Mouse (Mus musculus): ENCODE data around the gene Gnpnat1. TPM values are rescaled to one million over a fixed set of nuclear protein-coding genes. Genes with fewer than 3 reads are reported as not detected.

Gnpnat1 gene
- total RNA-seq, 1 experiment from 2014 or later = 29.3 TPM

DNA sequence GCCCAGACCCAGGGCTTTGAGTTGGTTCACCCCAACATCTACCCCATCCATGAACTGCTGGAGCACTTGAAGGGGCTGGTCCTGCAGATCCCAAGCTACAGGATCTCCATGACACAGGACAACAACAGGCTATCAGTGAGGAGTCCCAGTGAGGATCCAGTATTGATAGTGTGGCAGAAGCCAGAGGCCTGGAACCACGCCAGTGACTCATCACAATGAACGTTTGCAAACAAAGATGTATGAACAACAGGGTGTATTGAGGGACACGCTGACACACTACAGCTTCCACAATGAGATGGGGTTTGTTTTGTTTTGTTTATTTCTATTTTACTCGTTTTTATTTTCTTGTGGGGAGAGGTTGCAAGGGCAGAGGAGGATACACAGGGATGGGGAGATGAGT lies 17.7 kb upstream of the Gnpnat1 start:
- no peak for ATAC-seq (replicated peaks in 1 of 2; ENCODE audit: insufficient read depth in 1 of 2, low FRiP score in 2 of 2, low TSS enrichment in 1 of 2, low read depth in 1 of 2, poor library complexity in 2 of 2, severe bottlenecking in 2 of 2)

DNA sequence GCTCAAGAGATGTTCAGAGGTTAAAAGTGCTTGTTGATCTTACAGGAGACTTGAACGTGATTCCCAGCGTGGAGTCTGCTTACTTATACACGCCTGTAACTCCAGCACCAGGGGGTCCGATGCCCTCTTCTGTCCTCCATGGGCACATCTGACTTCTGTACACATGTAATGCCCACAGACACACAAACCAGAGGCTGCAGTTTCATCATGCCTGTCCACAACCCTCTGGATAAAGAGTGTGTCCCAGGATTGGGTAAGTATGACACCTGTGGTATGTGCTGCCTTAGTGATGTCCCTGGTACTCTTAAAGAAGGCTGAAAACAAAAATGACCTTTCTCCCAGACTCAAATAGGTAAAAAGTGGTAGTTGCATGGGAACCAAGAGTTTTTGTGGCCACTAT lies 14.6 kb upstream of the Gnpnat1 start:
- no peak for ATAC-seq (replicated peaks in 1 of 2; ENCODE audit: insufficient read depth in 1 of 2, low FRiP score in 2 of 2, low TSS enrichment in 1 of 2, low read depth in 1 of 2, poor library complexity in 2 of 2, severe bottlenecking in 2 of 2)

DNA sequence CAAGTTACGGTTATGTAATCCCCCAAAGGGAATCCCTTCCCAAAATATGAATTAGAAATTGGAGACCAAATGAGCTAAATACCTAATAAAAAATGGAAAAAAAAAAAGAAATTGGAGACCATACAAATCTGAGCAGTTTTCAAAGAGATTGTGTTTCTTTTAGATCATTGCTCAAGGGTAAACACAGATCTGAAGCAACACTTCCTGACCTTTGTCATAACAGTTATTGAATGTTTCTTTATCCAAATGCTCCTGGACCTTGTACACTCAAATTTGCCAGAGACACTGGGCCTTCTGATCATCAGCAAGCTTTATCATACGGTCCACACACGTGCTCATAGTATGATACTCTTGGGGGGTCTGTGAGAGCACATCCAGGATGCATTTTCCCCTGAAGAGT lies 13.8 kb upstream of the Gnpnat1 start:
- no peak for ATAC-seq (replicated peaks in 1 of 2; ENCODE audit: insufficient read depth in 1 of 2, low FRiP score in 2 of 2, low TSS enrichment in 1 of 2, low read depth in 1 of 2, poor library complexity in 2 of 2, severe bottlenecking in 2 of 2)

DNA sequence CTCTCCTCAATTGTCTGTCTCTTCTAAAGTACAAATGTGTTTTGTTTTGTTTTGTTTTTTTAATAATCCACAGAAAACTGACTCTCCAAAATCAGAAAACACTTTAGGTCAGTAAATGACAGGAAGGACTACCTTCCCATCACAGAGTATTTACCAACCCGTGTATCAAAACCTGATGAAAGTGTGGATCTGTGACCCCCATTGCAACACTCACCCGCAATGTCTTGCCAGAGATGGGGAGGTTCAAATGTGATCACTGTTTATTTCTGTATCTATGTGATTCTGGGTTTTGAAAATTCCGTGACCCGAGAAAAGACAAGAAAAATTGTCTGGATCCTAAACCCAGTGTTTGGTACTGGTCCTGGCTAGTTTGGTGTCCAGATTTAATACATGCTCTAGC lies 11.6 kb upstream of the Gnpnat1 start:
- ATAC-seq (replicated peaks in 1 of 2; ENCODE audit: insufficient read depth in 1 of 2, low FRiP score in 2 of 2, low TSS enrichment in 1 of 2, low read depth in 1 of 2, poor library complexity in 2 of 2, severe bottlenecking in 2 of 2) = no peak

DNA sequence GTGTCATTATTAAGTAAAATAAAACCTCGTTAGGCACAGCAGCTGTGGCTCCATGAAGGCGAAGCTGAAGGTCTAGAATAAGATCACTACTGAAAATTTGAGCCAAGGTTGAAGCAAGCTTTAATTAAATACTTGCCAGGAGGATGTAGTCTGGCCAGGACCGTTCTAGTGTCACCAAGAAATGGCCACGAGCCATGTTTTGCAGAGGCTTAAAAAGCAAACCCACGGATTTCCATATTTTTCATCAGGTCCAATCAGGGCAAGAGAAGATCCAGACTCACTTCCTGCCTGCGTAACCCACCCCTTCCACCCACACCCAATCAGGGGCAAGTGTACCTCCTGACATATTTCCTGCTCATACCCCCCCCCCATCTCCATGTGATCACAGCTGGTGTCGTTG lies 1.1 kb downstream of the Gnpnat1 start:
- no peak for ATAC-seq (replicated peaks in 1 of 2; ENCODE audit: insufficient read depth in 1 of 2, low FRiP score in 2 of 2, low TSS enrichment in 1 of 2, low read depth in 1 of 2, poor library complexity in 2 of 2, severe bottlenecking in 2 of 2)

DNA sequence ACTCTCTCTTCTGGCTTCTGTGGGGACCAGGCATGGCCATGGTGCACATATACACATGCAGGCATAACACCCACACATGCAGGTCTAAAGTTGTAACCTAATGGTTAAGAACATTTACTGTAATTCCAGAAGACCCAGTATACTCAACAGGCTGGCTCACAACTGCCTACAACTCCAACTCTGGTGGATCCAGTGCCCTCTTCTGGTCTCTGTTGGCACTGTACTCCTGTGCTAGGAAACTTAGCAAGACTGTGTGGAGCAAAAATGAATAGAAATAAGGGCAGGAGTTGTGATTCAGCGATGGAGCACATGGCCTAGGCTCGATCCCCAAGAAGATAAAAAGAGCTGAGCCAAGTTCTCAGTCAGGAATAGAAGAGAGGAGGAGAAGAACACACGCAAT lies 4.9 kb downstream of the Gnpnat1 start:
- peak; percentile 51 to 59; a peak in 2 of 4 replicates for ATAC-seq (replicated peaks in 1 of 2; ENCODE audit: insufficient read depth in 1 of 2, low FRiP score in 2 of 2, low TSS enrichment in 1 of 2, low read depth in 1 of 2, poor library complexity in 2 of 2, severe bottlenecking in 2 of 2)

DNA sequence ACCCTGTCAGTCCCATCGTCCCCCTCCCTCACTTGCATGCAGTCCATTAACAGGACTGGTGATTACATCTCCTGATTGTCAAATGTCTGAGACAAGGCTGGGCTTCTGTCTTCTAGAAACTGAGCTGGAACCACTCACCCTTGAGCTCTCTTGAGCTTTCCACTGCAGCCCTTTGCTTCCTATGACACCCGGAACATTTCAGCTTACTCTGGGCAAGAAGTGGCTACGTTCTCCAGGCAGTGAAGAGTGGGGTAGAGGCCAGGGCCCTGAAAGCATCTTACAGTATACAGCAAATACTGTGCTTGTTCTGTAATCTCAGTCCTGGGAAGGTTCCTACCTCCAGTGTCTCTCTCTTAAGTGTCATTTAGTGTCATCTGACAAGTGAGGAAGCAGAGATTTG lies 15.5 kb downstream of the Gnpnat1 start:
- ATAC-seq (replicated peaks in 1 of 2; ENCODE audit: insufficient read depth in 1 of 2, low FRiP score in 2 of 2, low TSS enrichment in 1 of 2, low read depth in 1 of 2, poor library complexity in 2 of 2, severe bottlenecking in 2 of 2) = peak; percentile 33 to 42; a peak in 3 of 4 replicates

DNA sequence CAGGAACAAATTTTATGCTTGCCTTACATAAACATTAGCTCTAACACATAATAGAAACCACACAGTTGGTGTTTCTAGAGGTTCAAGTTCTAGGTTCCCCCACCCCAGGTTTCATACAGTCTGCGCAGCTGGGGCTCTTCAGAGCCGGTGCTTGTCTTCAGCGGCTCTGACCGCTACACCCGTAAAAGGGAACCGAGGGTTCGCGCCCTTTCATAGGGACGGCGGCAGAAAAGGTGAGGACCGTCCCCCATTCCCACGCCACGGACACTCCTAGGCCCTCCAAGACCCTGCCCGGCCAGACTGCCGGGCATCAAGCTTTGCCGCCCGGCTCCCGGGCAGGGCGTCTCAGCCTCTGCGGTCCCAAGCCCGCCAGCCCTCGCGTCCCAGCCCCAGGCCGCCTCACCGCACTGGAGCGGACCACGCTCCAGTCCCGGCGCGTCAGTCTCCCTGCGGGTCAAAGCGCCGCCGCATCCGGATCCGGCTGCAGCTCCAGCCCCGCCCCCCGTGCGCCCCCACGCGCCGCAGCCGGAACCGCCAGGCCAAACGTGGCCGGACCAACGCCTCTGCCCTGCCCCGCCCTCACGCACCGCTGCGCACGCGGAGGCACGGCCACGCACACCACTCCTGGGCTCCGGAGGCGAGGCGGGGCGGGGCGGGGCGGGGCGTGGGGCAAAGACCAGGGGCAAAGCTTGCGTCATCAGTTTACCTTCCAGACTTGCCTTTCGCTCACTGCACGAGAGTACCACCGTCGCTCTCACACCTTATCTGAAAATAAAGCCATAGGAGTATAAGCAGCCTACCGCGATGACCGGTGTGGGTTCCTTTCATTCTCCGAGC lies 16.1 kb downstream of the Gnpnat1 start:
- ATAC-seq (replicated peaks in 1 of 2; ENCODE audit: insufficient read depth in 1 of 2, low FRiP score in 2 of 2, low TSS enrichment in 1 of 2, low read depth in 1 of 2, poor library complexity in 2 of 2, severe bottlenecking in 2 of 2) = peak; percentile 77 to 85

DNA sequence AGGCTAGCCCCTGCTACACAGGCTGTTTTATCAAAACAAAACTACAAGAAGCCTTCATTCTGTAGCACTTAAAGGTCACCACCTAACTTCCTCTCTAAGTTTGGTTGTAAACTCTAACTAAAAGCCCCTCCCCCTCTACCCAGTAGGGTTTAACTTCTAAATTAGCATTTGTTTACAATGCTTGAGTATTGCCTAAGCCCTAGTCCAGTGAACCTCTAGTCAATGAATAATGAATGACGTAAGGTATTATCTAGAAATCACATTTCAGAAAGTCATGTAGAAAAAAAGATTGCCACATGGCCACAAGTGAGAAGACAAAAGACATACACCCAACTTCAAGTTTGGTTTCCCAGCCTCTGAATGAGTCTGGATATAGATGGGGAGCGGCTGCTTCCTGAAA lies 17.2 kb downstream of the Gnpnat1 start:
- ATAC-seq (replicated peaks in 1 of 2; ENCODE audit: insufficient read depth in 1 of 2, low FRiP score in 2 of 2, low TSS enrichment in 1 of 2, low read depth in 1 of 2, poor library complexity in 2 of 2, severe bottlenecking in 2 of 2) = no peak

DNA sequence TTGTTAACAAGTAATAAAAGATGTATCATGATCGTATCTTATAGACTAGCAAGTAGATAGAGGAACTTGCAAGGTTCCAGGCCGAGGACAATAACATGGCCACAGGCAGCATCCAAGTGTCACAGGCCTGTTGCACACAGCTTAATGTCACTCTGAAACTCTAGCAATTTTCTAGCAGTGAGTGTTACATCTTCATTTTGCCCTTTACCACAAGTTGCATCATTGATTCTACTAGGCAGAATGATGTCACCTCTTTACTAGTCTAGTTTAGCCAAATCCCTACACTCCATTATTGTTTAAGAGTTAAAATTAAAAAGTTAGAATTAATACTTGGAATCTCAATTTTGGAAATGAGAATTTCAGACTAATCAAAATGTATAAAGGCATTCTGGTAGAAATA lies 19.1 kb downstream of the Gnpnat1 start:
- ATAC-seq (replicated peaks in 1 of 2; ENCODE audit: insufficient read depth in 1 of 2, low FRiP score in 2 of 2, low TSS enrichment in 1 of 2, low read depth in 1 of 2, poor library complexity in 2 of 2, severe bottlenecking in 2 of 2) = no peak

DNA sequence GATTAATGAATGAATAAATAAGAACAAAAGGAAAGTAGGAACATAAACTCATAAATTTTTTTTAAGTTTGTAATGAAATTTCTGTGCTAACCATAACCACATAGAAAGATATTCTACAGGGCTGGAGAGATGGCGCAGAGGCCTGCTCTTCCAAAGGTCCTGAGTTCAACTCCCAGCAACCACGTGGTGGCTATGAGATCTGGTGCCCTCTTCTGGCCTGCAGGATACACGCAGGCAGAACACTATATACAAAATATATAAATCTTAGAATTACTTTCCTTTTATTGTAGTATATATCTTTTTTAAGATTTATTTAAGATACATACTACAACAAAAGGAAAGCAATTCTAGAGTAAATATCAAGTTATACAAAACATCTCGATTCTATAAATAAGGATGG lies 21.8 kb downstream of the Gnpnat1 start:
- no peak for ATAC-seq (replicated peaks in 1 of 2; ENCODE audit: insufficient read depth in 1 of 2, low FRiP score in 2 of 2, low TSS enrichment in 1 of 2, low read depth in 1 of 2, poor library complexity in 2 of 2, severe bottlenecking in 2 of 2)

DNA sequence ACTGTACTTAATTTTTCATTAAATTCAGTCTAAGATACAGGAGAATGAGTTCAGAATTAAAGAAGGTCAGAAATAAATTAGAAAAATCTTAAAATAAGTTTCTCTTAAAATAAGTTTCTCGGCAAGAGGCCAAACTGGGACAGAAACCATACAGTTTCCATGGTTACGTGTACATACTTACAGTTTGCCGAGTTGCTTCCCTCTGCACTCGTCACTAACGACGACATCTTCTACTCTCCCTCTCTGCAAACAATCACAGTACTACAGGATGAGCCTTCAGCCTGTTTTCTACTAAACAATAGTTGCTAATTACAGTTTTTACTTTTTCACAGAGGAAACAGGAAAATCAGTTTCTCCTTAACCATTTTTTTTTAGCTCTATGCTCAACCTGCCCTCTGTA lies 24.0 kb downstream of the Gnpnat1 start:
- no peak for ATAC-seq (replicated peaks in 1 of 2; ENCODE audit: insufficient read depth in 1 of 2, low FRiP score in 2 of 2, low TSS enrichment in 1 of 2, low read depth in 1 of 2, poor library complexity in 2 of 2, severe bottlenecking in 2 of 2)

DNA sequence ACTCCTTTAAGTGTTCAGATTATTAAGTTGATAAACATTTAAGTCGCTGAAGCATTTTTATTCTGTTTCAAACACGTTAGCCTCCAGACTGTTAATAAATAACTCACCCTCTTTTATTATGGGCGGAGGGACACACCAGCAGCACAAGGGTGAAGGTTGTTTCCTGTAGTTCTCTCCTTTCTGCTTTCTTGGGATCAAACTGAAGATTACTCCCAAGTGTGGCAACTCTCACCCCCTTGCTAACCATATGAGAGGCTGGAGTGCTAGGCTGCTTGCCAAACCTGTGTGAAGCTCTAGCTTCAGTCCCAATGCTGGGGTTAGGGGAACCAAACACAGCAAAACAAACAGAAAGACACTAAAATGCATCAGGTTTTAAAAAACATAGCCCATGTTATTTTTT lies 25.9 kb downstream of the Gnpnat1 start:
- no peak for ATAC-seq (replicated peaks in 1 of 2; ENCODE audit: insufficient read depth in 1 of 2, low FRiP score in 2 of 2, low TSS enrichment in 1 of 2, low read depth in 1 of 2, poor library complexity in 2 of 2, severe bottlenecking in 2 of 2)

DNA sequence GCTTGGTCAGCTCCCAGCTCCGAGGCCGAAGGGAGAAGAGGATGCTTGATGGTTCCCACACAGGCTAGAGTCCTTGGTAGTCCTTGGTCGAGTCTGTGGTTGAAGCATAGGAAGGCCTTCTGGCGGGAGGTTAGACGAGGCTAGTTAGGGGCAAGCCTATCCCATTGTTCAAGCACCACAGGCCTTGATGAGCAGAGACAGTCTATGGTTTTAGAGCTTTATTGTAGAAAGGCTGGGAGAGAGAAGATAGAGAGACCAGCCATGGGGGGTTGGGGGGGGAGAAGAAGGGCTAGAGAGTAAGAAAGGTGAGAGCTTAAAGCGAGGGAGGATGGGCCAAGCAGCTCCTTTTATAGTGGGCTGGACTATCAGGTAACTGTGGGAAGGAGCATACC lies 39.5 kb downstream of the Gnpnat1 start:
- ATAC-seq (replicated peaks in 1 of 2; ENCODE audit: insufficient read depth in 1 of 2, low FRiP score in 2 of 2, low TSS enrichment in 1 of 2, low read depth in 1 of 2, poor library complexity in 2 of 2, severe bottlenecking in 2 of 2) = no peak

DNA sequence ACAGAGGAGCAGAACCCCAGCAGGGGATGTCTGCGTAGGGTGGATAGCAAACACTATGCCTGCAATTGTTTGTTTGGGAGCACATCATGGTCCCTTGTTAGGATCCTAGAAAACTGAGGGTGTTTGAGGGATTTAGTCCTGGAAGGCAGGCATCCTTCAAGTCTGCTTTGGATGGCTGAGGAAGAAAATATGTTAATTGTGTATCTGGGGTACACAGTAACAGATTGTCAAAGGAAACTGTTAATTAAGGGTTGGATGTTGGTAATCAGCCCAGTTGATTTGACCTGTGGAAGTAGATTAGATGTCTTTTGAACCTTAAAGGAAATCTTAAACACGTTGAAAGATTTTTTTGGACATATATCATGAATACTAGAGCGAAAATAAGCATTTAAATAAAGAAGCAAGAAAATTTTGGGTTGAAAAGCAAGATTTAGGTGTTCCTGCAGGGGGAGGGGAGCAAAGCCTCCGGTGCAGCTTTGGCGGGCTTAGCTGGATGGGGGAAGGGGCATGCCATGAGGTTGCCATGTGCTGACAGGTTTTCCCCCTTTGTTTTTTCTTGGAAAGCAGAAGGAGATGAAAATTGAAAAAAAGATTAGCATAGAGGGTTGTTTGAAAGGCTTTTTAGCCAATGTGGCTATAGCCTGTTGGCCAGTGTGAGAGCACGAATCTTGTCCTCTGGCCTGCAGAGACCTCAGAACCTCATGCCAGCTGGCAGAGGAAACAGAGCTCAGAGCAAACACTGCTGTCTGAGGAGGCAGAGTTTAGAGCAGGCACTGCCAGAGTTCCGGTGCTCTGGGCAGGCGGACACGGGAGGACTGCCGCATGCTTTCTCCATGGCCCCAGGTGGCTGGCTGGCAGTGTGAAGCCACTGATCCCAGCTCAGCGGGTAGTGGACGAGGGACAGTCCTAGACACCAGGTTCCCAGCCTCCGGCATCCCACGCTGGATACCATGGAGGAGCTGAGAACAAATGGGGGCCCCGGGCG lies 40.2 kb downstream of the Gnpnat1 start:
- no peak for ATAC-seq (replicated peaks in 1 of 2; ENCODE audit: insufficient read depth in 1 of 2, low FRiP score in 2 of 2, low TSS enrichment in 1 of 2, low read depth in 1 of 2, poor library complexity in 2 of 2, severe bottlenecking in 2 of 2)

DNA sequence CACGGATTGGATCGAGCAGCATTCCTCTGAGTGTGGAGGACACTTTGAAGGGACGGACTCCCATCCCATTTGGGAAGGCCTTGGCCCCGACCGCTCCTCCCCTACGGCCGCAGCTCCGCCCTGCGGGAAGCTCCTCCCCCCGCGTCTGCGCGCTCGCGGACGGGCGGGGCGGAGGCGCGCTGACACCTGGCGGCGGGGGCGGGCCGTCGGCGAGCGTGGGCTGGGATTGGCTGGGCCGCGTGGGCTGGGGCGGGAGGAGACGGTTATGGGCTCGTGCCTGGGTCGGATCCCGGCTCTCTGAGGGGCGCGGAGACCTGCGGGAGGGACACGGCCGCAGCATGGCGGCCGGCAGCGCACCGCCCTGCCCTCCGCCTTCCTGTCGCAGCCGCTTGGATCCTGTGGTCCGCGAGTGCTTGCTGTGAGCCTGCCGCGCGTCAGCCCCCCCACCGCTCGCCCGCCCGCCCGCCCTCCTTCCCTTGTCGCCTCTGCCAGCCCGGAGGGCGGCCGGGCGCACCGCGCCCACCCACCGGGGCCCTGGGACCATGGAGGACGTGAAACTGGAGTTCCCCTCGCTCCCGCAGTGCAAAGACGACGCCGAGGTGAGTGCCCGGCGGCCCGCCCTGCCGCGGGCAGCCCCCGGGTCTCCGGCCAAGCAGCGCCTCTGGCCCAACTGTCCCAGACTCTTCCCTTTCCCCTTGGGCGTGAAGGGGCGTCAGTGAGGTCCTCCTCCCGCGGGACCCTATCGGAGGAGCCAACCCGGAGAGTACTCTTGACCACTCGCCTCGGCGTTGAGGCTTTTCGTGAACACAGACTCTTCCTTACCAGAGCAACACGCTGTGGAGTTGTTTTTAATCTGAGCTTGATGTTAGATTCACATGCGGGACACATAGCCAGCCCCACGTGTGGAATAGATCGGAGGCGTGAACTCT lies 53.5 kb downstream of the Gnpnat1 start, which contains the start of gene Styx:
Gene Styx, plus strand, starts transcription at position 163 of the 929 bp plus-strand sequence.
- peak; percentile 98 for ATAC-seq (replicated peaks in 1 of 2; ENCODE audit: insufficient read depth in 1 of 2, low FRiP score in 2 of 2, low TSS enrichment in 1 of 2, low read depth in 1 of 2, poor library complexity in 2 of 2, severe bottlenecking in 2 of 2)

DNA sequence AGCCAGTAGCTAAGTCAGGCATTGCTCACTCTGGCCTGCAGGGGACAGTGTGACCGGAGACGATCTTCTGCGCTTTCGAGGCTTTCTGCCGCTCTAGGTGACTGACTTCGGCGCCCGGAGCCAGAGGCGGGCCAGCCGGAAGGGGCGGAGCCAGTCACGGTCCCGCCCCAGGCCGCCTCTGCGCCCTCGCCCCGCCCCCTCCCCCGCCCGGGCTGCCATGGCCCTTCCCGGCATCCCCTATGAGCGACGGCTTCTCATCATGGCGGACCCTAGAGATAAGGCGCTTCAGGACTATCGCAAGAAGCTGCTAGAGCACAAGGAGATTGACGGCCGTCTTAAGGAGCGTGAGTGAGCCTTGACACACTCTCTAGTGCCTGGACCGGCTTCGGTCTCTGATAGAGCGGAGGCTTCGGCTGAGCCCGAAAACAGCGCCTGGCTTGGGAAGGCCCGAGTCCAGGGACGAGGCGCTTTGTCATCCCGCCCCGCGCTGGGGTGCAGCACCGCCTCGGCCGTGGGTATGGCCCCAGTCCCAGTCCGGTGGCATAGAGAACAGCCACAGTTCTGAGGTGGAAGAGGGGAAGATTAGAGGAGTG lies 75.0 kb downstream of the Gnpnat1 start, which contains the start of gene Psmc6:
Gene Psmc6, plus strand, starts transcription at position 200 of the 593 bp plus-strand sequence.
- peak; percentile 95 to 98 for ATAC-seq (replicated peaks in 1 of 2; ENCODE audit: insufficient read depth in 1 of 2, low FRiP score in 2 of 2, low TSS enrichment in 1 of 2, low read depth in 1 of 2, poor library complexity in 2 of 2, severe bottlenecking in 2 of 2)

Data from hematopoietic stem cell, adult 5-6 weeks (primary cell).